Mouse (Mus musculus) brown adipose tissue, adult 24 weeks (tissue): Measurements from ENCODE around the gene Arf3. TPM values are rescaled to one million over a fixed set of nuclear protein-coding genes. Genes with fewer than 3 reads are reported as not detected.
"Not testable (repeated sequence)": the region's sequence is repeated elsewhere in the genome, so short reads cannot be mapped to it uniquely, and the experiment has no call there.

Experiments
- H3K27ac ChIP-seq: fragments of 200-500 bp; replicated peaks from 2 replicates; pipeline ENCODE4 v1.5.1; 2012; ENCODE audit warnings: low read depth, mild to moderate bottlenecking, low read length
- H3K4me1 ChIP-seq: fragments of 200-500 bp; 2 replicates; pipeline ENCODE4 v1.6.1; 2012; ENCODE audit warnings: low read length, mixed read lengths; ENCODE audit not compliant: control insufficient read depth, insufficient read depth, insufficient read length
- H3K4me3 ChIP-seq: fragments of 200-500 bp; 2 replicates; pipeline ENCODE4 v1.5.1; 2012; ENCODE audit warnings: low read depth, mild to moderate bottlenecking, low read length, moderate library complexity; ENCODE audit not compliant: insufficient read depth
- polyA plus RNA-seq: library from polyadenylated mRNA; stranded (reverse); fragments of >200 nt; gene quantifications from 2 replicates; pipeline ENCODE4 v1.2.4, GENCODE M21; 2012; ENCODE audit not compliant: missing spikeins, insufficient read depth, insufficient read length

Gene Arf3
- polyA plus RNA-seq, 1 experiment = 32.2 TPM

DNA sequence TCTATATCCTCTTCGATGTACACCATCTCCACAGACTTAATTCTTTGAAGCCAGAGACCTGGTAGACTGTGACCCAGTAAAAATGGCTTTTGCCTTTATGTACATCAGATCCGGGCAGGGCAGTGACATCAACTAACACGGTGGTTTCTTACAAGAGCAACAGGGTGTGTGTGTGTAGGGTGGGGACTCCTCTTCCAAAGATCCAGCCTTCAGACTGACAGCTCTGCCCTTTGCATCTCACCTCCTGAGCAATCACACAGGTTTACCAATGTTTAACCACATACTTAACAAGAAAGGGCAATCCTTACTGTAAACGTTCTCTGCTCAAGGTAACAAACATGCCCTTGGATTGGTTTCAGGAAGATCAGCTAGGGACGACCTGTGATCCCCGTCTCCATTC lies 15.7 kb downstream of the Arf3 start:
- no peak overlapping the region for H3K4me3 ChIP-seq
- H3K4me1 ChIP-seq = no peaks in the 10 kb centered on the region
- no peak overlapping the region for H3K27ac ChIP-seq

DNA sequence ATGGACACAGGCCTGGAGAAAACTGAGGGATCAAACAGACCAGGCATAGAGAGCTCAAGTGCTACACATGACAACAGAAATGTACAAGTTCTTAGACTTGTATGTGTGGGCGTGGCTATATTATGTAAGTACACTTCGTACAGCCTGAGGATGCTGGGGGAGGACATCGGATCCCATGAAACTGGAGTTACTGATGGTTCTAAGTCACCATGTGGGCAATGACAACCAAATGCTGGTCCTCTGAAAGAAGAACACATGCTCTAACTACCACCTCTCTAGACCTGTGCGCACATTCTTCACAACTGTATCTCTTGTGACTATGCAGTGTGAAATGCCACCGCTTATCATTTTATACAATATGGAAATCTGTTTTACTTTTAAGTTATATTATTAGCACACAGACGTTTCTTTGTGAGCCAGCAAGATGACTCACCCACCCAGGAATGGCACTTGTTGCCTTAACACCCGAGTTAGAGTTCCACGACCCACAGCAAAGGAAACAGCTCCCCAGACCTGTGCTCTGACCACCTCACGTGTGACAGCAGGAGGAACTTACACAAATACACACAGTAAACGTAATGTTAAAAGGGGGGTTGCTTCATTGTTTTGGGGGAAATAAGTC lies 16.6 kb downstream of the Arf3 start:
- Histone ChIP-seq H3K27ac (no peak overlapping the region), H3K4me3 (no peak overlapping the region), H3K4me1 (no peaks in the 10 kb centered on the region)

DNA sequence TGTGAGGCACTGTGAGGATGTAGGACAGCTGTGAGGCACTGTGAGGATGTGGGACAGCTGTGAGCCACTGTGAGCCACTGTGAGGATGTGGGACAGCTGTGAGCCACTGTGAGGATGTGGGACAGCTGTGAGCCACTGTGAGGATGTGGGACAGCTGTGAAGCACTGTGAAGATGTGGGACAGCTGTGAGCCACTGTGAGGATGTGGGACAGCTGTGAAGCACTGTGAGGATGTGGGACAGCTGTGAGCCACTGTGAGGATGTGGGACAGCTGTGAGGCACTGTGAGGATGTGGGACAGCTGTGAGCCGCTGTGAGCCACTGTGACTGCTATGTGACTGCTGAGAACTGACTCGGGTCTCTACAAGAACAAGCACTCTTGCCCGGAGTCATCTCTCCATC lies 19.2 kb downstream of the Arf3 start:
- H3K27ac ChIP-seq, H3K4me1 ChIP-seq: not testable (repeated sequence)

DNA sequence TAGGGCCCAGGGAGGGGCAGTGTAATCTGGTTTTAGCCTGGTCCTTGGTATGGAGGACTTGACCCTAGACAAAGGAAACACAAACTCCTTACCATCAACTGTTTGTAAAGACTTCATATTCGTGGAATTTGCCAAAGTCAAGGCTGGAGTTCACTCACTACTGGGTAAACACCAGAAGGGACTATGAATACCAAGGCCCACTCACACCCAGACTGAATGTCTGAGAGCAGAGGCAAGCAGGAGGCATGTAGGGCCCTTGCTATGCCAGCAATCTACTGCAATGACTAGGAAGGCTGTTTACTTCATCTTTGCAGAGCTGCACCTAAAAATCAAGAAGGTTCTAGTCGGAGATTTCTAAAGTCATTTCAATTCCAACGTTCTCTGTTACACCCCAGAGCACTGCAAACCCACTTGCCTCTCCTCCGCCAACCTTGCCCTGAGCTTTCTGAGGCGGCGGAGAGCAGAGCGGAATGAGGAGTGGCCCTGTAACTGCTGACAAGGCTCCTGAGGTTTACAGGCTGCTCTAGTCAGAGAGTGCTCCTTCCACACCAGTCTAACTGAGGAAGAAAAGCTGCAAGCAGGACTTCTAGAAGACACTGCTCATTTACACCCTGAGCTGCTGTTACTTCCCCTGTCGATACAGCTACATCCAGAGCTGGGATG lies 20.1 kb downstream of the Arf3 start:
- no peak overlapping the region for H3K4me3 ChIP-seq
- H3K27ac ChIP-seq = no peak overlapping the region
- H3K4me1 ChIP-seq = no peaks in the 10 kb centered on the region

More for the DNA sequence above, 19.2 kb downstream of the Arf3 start:
- H3K4me3 ChIP-seq = not testable (repeated sequence)

DNA sequence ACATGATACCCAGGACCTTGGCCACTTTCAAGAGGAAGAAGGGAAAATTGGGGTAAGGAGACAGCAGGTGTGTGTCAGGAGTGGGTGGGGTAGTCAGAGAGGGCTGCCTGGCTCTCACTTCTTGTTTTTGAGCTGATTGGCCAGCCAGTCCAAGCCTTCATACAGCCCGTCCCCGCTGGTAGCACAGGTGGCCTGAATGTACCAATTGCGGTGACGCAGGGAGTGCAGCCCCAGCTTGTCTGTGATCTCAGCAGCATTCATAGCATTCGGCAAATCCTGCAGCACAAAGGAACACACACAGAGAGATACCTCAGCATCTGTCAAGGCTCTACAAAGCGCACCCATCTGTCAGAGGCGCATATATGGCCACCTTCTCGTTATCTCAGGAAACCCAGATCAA lies 22.8 kb downstream of the Arf3 start:
- Histone ChIP-seq H3K4me3 (no peak overlapping the region), H3K4me1 (no peaks in the 10 kb centered on the region), H3K27ac (no peak overlapping the region)

DNA sequence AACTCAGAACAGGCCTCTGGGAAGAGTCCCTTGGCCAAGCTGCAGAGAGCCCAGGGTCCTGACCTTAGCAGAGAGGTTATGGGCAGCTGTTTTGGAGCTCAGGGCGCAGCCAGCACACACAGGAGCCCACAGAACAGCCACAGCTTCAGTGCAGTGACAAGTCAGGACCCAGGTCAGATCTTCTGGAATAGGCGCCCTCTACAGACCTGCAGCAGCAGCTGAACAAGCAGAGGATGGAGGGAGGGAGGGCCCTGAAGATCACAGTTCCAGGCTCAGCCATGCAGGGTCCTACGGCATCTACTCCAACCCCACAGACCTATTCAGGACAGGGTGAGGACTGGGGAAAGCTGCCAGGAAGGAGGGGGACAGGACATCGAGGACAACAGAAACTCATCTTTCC lies 24.2 kb downstream of the Arf3 start:
- no peaks in the 10 kb centered on the region for H3K4me1 ChIP-seq
- H3K4me3 ChIP-seq = no peak overlapping the region
- H3K27ac ChIP-seq = no peak overlapping the region

DNA sequence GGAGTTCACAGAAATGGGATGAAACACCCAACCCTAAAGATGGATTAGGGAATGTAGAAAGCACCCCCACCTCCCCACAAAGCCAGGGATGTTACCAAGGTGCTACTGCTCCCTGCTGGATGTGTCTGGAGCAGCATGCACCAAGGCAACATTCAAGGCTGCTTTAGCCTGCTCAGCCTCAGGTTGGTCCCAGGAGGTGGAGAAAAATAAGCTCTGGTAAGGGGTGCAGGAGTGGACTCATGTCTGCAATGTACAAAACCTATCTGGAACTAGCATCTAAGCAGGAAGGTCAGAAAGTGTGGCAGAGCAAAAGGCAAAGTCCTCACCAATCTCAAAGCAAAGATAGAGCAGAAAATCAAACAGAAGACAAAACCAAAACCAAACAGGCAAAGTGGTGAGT lies 25.1 kb downstream of the Arf3 start:
- Histone ChIP-seq H3K27ac (no peak overlapping the region), H3K4me3 (no peak overlapping the region), H3K4me1 (no peaks in the 10 kb centered on the region)

DNA sequence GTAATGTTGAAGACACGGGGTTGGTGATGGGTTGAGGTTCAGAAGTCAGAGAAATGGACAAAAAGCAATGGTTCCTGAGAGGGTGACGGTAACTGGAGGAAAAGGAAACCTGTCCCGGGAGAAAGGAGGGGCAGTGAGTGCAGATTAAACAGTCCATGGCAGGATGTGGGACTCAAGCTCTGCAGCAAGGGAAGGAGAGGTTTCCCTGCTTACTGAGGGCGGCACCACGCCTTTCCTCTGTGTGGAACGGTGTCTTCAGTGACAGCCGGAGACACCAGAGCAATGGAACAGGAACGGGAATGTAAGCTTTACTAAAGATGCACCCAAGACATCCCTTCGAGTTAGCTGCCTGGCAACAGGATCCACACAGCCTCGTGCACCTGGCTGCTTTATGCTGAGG lies 26.5 kb downstream of the Arf3 start:
- Histone ChIP-seq H3K27ac (no peak overlapping the region), H3K4me3 (no peak overlapping the region), H3K4me1 (no peaks in the 10 kb centered on the region)

DNA sequence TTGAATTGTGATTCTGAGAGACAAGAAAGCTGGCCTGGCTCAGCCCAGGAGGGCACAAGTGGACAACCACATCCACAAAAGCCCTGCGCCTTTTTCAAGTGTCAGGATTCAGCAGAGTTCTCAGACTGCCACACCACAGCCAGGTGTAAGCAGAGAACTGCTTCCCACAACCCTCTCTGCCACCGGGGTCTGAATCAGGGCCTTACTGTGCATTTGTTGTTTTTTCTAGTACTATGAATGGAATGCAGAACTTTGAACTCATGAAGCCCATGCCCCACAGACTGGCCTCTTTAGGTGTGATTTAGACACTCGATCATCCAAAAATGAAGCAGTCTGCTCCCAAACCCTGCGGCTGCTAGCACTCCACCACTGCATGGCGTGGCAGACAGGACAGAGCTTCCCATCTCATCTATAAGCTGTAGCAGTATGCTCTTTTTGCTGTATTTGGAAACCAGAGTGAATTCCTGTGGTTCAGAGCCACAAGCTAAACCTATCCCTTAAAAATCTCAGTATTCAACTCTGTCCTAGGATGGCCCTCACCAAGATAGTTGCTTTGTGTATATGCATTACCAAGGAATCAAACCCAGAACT lies 28.9 kb downstream of the Arf3 start:
- H3K27ac ChIP-seq = no peak overlapping the region
- H3K4me1 ChIP-seq = no peaks in the 10 kb centered on the region

DNA sequence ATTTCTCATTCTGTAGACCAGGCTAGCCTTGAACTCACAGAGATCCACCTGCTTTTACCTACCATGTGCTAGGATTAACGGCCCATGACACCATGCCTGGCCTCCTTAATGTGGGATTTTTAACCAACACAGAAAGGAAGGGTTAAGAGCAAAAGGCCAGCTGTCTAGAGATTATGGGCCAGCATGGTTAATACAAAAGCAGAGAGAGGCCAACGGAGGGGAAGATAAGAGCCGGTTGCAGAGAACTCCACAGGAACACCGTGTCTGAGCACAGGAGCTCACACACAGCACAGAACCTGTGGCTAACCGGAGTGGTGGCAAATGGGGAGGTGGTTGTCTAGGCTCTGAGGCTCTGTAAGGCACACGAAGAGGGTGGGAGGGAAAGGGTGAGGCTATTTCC lies 29.6 kb downstream of the Arf3 start:
- no peak overlapping the region for H3K4me3 ChIP-seq
- no peak overlapping the region for H3K27ac ChIP-seq
- no peaks in the 10 kb centered on the region for H3K4me1 ChIP-seq

More for the DNA sequence above, 28.9 kb downstream of the Arf3 start:
- H3K4me3 ChIP-seq = no peak overlapping the region

DNA sequence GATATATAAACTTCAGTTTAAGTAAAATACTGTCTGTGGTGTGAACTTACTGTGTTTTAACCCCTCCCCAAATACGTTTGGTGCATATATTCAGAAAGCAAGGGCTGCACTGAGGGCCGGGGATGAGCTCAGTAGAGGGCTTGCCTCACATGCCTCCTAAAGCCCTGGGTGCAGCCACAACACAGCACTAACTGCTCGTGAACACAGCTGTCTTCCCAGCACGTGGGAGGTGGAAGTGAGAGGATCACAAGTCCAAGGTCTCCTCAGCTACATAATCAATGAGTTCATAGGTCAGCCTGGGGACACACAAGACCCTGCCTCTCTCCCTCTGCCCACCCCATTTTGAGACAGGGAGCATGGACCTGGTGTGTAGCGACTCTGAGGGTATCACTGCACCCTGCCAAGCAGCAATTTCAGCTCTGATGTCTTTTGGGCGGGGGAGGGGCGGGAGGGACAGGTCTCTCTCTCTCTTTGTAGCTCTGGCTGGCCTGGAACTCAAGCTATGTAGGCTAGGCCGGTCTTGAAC lies 30.9 kb downstream of the Arf3 start:
- H3K4me3 ChIP-seq = no peak overlapping the region
- H3K4me1 ChIP-seq = no peaks in the 10 kb centered on the region
- H3K27ac ChIP-seq = no peak overlapping the region

DNA sequence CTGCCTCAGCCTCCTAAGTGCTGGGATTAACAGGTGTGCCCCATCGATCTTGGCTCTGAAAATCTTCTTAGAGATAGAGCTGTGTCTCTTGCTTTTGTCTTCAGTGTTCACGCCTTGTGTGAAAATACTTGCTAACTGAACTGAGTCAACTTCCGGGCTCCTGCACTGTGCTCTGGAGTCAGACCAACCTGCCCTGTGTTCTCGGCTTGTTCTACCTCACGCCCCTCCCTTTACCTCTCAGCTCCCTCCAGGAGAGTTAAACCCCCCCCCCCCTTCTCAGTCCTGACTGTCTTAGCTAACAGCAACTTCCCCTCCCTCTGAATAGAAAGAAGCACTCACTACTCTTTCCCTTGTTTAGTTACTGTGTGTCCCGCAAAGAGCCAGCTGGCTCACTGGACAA lies 32.2 kb downstream of the Arf3 start:
- H3K4me1 ChIP-seq = no peaks in the 10 kb centered on the region
- no peak overlapping the region for H3K4me3 ChIP-seq
- no peak overlapping the region for H3K27ac ChIP-seq

DNA sequence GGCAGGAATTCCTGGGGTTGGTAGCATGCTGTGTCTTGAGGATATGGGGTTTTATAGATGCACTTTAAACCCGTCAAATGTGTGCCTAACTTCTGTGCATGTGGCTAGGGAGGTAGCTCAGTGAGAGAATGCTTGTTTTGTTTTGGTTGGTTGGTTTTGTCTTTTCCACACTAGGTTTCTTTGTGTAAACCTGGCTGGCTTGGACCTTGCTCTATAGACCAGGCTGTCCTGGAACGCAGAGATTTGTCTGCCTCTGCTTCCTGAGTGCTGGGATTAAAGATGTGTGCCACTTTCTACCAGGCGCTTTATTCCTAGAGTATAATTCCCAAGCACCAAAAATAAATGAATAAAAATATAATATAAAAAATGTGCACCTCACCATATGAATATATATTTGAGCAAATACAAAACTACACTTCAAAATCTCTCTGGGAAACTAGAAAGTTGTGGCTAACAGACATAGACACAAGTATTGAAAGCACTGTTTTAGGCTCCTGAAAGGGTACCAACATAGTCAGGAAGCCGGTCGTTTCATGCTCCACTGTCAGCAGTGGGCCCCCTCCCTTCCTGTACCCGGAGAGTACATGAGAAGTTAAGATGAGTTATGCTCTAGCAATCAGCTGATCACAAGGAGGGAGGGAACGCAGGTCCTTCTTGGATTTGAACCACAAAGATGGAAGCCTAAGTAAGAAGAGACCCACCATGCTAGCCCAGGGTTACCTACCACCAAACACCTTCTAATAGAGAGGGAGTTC lies 33.0 kb downstream of the Arf3 start:
- Histone ChIP-seq H3K4me3 (no peak overlapping the region), H3K4me1 (no peaks in the 10 kb centered on the region), H3K27ac (no peak overlapping the region)

DNA sequence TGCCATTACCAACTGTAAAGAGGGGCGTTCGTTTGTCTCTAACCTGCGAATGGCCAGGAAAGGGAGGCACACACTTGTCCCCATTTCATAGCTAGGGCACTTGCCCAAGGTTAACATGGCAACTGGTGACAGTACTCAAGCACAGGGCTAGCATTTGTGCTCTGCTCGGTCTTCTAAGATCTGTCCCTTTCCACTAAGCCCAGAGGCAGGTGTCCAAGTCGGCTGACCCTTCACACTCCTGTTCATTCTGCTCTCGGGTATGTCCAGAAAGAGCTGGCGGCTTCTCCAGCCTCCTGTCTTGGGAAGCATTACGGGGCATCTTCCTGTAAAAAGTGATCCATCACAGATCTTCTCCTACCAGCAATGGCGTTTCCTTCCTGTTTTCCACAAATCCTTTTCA lies 34.6 kb downstream of the Arf3 start:
- Histone ChIP-seq H3K4me3 (peak overlapping the region; percentile 61), H3K4me1 (no peaks in the 10 kb centered on the region), H3K27ac (no peak overlapping the region)
